Mouse (Mus musculus) urinary bladder, postnatal 14 days (tissue): ENCODE measurements at regions not wholly inside any gene's neighbourhood (a gene's known extent, or its start where the extent isn't known, plus 50 kb on each side); places are given as distances from the start of the nearest gene placed in this dataset.

Experiments
- DNase-seq: peaks from one replicate; pipeline ENCODE4 v3.0.0; 2021; ENCODE audit warnings: low spot score

DNA sequence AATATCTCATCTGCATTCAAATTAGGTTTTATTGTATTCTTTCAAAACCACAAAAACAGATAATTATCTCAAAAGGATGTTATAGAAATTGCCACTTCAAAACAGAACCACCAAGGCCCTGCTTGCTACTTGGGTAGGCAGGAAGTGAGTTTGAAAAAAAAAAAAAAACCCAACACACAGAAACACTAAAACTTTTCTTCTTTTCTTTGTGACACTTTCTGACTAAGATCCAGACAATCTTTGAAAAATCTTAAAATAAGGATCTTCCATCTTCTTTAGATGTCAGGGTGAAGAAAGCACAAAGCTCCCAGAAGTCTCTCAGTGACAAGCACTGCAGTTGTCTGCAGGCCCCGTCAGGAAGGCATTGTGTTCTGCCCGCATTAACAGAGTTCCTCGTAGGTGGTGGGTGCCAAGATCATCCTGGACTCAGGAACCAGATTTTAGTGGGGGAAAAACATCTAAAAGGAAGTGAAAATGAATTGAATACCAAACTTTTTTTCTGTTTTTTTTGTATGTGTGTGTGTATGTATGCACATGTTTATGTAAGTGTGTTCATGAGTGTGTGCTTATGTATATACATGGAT lies 154.0 kb downstream of the Dusp6 start:
- DNase-seq = no peak

- DNase-seq = no peak
Observed at GRCm38 (mm10) chr10:99417591-99417990, 154.6 kb downstream of the Dusp6 start.

- no peak for DNase-seq
Observed at GRCm38 (mm10) chr10:99418497-99418896, 155.5 kb downstream of the Dusp6 start.

DNA sequence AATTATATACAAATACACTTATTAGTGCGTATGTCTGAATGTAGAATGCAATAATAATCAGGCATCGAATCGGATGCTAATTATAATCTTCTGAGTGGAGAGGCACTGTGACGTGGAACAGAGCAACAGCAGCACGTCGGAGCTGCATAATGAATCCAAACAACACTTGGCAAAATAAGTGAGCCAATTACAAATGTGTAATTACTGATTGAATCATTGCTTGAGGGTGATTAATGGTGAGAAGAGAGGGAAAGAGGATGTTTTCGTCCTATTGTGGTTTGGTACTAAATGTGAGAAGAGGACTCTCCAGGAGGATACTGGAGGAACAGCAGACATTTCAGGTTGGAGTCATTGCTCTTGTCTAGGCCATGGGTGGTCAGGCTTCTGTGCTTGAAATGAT lies 156.5 kb downstream of the Dusp6 start:
- no peak for DNase-seq

GRCm38 (mm10) chr10:99423406-99423805 lies 160.4 kb downstream of the Dusp6 start:
- DNase-seq = no peak

GRCm38 (mm10) chr10:99425265-99425664 lies 162.2 kb downstream of the Dusp6 start:
- no peak for DNase-seq

DNA sequence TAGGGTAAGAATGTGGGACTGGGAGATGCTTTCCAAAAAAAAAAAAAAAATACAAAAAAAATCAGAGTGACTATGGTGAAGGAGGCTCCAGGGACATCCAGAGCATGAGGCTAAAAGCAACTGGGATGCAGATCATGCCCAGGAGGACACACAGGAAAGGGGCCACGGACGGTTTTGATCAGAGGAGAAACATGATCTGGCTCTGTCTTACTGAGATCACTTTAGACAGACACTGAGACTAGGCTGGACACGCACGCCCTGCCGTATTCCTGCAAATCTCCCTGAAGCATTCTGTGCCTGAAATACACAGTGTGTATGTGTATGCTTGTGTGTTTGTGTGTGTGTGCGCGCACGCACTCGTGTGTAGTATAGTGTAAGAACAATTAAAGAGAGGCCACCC lies 167.1 kb downstream of the Dusp6 start:
- no peak for DNase-seq

DNA sequence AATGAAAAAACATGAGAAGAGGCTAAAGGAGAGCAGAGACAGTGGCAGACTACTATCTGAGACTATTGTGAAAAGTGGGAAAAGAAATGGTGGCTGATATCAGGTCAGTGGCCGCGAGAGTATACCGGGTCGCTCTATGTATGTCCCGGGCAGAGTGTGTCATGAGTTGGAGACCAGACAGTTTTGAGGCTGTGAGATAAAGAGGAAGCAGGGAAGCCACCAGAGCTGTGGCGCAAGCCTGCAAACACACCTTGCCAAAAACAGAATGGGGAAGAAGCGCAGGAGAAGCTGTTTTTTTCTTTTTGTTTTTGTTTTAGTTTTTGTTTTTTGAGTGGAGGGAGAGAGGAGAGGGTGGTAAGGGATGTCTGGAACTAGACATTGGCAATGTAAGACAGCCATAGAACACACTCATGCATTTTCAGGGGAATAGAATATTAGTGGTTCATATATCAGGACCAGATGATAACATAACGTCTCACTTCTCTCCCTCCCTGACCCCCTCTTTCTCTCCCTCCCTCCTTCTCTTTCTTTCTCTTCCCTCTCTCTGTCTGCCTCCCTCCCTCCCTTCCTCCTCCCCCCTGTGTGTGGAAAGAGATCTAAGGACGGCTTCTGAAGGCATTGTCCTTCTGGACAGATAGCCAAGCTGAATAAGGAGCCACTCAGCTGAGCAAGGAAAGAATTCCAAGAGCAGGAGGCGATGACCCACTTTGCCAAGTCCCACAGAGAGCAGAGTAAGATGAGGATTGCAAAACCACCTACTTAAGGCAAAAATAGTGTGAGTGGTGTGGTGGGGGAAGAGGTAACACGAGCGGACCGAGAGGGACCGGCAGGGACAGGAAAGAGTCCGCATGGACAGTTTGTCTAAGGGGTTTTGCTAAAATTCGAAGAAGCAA lies 167.9 kb downstream of the Dusp6 start:
- DNase-seq = no peak

DNA sequence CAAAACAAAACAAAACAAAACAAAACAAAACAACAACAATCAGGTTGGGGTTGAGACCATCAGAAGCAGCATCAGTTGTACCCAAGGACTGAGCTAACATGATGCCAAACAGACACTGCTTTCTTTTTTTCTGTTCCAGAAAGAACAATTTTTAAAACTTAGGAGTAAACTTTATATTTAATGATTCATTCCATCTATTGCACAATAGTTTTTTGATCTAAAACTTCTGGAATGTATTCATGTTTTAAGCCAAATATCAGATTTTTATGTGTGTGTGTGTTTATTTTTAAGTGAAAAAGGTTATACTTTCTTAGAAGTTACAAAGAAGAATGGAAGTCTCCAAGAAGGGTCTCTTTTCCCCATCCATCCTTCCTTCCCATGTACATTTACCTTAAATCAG lies 174.0 kb downstream of the Dusp6 start:
- no peak for DNase-seq

DNA sequence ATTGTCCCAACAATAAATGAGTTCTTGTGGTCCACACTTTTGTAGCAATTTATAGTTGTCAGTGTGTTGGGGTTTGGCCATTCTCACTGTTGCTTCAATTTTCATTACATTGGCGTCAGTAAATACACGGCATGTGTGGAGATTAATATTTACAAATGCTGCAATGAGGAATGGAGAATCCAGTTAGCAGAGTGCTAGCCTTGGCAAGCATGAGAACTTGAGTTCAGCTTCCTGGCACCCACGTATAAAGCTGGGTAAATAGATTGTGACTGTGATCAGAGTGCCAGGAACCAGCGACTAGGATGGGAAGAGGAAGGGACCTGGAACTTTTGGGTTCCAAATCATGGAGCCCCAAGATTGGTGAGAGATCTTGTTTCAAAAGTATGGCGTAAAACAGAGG lies 177.1 kb downstream of the Dusp6 start:
- no peak for DNase-seq

DNA sequence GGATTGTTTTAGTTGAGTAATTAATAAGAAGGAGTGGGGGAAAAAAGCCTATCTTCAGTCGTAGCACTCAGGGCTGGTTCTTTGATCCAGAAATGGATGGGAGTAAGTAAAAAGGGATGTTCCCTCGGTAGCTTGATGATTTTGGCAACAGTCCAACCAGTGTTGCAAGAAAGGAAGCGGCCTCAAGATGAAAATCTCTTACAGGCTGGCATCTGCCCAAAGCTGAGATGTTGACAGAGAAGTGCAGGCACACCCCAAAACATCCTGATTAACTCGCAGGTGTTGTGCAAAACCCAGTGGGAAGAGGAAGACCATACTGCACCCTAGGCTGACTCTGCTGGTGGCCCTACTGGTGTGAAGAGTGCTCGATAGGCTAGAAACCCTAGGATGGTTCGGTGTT lies 178.0 kb downstream of the Dusp6 start:
- peak; percentile 83 for DNase-seq

GRCm38 (mm10) chr10:99441931-99442330 lies 178.9 kb downstream of the Dusp6 start:
- no peak for DNase-seq

DNA sequence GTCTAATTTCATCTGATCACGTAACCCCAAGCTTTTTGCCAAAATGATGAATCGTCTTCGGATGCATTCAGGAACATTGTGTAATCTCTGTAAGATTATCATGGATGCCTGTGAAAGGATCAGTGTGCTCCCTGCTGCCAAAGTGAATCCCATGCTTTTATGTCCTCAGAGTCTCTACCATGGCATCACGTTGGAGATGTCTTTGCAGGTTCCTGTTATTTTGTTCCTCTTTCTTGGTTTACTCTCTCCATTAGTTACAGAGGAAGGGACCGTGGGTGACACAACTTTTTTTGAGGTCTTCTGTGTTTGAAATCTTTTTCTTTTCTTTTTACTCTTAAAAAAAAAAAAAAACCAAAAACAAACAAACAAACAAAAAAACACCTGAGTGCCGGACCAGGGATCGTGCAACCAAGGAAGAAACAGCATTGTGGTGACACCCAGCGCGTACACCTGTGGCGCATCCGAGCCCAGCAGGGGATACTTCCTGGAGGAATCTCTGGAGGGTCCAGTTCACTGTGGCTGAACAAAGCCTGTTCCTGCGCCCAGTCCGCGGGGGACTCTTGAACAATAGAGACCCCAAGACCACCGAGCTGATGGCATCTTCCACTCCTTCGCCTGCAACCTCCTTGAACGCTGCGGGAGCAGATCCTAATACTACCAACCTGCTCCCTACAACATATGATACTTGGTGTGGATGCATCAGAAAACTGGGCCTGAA lies 180.6 kb downstream of the Dusp6 start:
- DNase-seq = no peak

GRCm38 (mm10) chr10:99450714-99451625 lies 187.9 kb downstream of the Dusp6 start:
- no peak for DNase-seq

- DNase-seq = no peak
Observed at GRCm38 (mm10) chr10:99451639-99452417, 188.8 kb downstream of the Dusp6 start.

DNA sequence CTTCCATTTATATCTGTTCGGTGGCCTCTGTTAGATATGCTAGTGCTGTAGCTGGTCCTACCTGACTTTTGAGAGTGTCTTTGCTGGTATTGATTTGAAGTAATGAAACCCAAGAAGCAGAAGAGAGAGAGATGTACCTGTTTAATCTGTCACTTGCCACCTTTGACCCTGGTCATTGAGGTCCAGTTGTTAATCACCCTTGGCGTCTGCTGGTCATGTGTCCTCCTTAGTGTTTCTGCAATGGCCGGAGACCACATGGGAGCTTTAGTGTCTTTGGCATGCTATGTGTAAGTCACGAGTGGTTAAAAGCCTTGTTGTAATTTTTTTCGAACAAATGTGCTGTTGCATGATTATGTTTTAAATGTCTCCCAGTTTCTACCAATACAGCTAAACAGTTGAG lies 193.1 kb downstream of the Dusp6 start:
- no peak for DNase-seq

DNA sequence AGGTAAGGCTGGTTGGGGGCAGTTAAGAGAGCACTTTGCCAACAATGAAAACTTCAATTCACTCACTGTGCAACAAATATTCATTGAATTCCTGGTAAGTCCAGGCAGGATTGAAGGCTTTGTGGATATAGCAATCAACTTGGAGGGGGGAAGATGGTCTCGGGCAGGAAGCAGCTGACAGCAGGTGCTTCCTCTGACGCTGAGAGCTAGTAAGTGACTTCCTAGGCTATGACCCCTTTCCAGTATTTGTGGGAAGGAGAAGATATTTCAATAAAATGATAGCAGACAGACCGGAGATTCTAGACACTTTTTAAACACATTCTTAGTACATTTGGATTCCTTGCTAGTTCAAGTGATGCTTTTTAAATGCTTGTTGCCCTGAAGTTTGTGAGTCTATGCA lies 195.0 kb downstream of the Dusp6 start:
- DNase-seq = no peak

GRCm38 (mm10) chr10:99459171-99459660 lies 196.2 kb downstream of the Dusp6 start:
- DNase-seq = no peak

GRCm38 (mm10) chr10:99459823-99460361 lies 196.9 kb downstream of the Dusp6 start:
- no peak for DNase-seq

- DNase-seq = peak; percentile 10
Observed at GRCm38 (mm10) chr10:99460847-99461445, 197.9 kb downstream of the Dusp6 start.
